Mouse (Mus musculus) spleen, postnatal 10 days (tissue): ENCODE results near the gene 2510039O18Rik.

Source experiments
- DNase-seq, 2 experiments: peaks; one replicate each; pipeline ENCODE4 v3.0.0; 2021 to 2022; ENCODE audit warnings: low spot score in 2 of 2

The 2510039O18Rik gene

DNA sequence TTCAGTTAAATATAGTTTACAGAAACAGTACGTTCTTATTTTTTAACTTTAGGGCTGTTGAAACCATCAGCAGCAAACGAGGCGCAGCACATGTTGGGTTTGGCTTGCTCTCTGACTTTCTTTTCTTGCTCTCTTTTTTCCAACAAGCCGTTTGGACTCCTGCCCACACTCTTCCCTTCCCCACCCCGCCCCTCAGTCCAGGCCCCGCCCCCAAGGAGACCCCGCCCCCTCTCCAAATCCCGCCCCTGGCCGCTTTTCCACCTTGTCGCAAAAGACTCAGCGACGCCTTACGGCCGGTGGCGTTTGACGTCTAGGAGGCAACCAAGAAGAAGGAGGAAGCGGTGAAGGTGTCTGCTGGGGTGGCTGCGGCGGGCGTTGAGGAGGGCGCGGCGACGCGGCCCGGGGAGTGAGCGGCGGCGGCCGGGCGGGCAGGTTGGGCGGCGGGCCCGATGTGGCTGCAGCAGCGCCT is at the start of gene 2510039O18Rik:
Gene 2510039O18Rik (plus strand): TSS at position 320 of the 469 bp plus-strand sequence.
- DNase-seq, result peak; percentile 83 to 93

DNA sequence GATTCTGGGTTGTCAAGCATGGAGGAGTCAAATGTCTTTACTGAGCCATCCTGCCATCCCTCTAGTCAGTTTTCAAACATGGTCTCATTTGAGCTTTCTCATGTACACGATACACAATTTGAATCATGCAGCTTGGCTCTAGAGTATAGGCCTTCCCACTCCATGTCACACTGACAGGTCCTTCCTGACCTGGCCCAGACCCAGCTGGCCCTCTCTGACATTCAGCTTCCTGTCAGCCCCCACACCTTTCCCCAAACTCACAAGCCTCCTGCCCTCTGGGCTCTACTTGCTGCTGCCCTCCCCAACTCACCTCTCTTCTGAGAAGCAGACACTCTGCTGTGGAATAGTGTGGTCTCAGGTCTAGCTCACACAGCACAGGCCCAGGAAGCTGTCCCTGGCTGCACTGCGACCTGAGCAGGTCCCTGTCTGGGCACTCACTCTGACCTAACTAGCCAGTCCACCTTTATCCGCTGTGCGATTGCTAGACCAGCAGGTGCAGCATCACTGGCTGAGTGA is 44.8 kb upstream of the 2510039O18Rik start:
- no peak for DNase-seq

- DNase-seq, result no peak
Measured at GRCm38 (mm10) chr4:147896411-147896810, 44.3 kb upstream of the 2510039O18Rik start.

GRCm38 (mm10) chr4:147897348-147897747 is 43.3 kb upstream of the 2510039O18Rik start:
- no peak for DNase-seq

DNA sequence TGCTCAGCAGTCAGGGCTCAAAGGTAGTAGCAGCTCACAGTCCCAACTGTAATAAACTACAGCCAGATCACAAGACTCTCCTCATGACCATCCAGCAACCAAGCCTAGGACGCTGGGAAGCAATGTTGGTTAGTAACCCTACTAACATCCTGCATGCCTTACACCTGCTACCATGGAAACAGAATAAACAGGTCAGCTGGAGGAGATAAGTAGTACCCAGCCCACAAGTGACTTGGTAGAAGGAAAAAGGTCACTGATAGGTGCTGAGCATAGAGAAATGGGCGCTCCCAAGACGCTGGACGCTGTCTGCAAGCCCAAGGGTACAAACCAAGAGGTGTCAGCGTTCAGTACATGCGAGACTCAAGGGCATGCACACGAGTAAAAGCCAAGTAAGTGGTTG is 40.2 kb upstream of the 2510039O18Rik start:
- no peak for DNase-seq

- DNase-seq, result no peak
Measured at GRCm38 (mm10) chr4:147902906-147903500, 37.7 kb upstream of the 2510039O18Rik start.

- DNase-seq, result no peak
Measured at GRCm38 (mm10) chr4:147903601-147904000, 37.1 kb upstream of the 2510039O18Rik start.

GRCm38 (mm10) chr4:147904313-147905089 is 36.2 kb upstream of the 2510039O18Rik start, which contains the start of gene Mfn2:
TSS of gene Mfn2 (minus strand) at chr4:147904704.
- peak; percentile 92 for DNase-seq

- DNase-seq, result no peak
Measured at GRCm38 (mm10) chr4:147905090-147905659, 35.5 kb upstream of the 2510039O18Rik start.

DNA sequence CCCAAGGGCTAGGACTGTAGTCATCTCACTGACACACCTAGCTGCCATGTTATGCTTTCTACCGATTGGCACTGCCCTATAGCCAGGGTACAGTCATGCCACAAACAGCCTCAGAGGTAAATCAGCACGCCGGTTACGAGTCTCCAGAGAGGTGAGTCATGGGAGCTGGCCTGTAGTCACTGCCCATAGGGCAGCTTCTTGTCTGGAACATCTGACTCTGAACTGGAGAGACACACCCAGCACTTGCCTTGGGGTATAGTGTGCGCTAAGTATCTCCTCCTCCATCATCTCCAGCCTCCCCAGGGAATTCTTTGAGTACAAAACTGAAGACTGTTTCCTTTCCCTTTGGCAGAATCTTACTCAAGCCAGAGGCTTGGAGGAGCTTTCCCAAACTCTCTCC is 34.5 kb upstream of the 2510039O18Rik start:
- DNase-seq, result no peak

- DNase-seq, result no peak
Measured at GRCm38 (mm10) chr4:147909486-147909885, 31.2 kb upstream of the 2510039O18Rik start.

DNA sequence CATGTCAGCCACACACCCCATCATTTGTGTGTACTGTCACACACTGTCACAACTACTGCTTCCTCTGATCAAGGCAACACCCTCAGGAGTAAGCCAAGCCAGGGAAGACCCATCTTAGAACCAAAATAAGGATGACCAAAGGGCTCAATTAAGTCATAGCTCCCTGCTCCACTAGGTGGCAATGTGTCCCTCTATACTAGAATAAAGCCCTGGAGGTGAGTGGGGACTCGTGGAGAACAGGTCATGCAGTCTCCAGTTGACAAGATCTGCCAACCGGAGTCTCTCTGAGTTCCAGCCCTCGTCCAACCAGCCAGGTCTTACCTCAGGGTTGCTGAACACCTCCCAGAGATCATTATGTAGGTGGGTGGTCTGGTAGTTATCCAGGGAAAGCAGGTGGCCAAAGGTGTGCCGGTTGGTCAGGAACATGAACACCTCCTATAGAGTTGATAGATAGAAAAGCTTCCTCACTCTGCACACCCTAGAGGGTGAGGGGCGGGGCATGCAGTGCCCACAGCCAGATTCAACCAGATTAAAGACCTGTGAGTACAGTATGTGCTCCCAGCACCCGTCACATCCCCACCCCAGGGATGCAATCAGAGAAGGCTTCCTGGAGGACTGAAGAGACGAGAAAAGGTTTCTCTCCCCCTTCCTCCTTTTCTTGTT is 22.1 kb upstream of the 2510039O18Rik start:
- DNase-seq, result peak in 1 of 2 experiments; percentile 60

DNA sequence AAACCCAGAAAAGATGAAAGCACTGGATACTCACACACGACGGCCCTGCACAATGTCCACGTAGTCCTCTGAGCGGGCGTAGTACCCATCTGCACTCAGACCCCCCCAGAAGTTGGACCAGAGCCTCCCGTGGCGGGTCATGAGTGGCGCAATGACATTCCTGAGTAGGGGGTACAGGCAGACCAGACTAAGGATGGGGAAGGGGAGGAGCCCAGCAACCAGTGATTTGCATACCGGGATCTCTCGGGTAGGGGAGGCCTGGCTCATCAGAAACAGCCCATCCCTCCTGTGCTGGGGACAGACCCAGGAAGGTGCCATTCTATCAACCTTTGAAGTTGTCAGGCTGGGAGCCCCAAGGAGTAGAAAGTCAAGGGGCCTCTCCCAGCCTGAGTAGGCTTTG is 19.7 kb upstream of the 2510039O18Rik start:
- no peak for DNase-seq

GRCm38 (mm10) chr4:147922341-147922740 is 18.4 kb upstream of the 2510039O18Rik start:
- DNase-seq, result no peak

DNA sequence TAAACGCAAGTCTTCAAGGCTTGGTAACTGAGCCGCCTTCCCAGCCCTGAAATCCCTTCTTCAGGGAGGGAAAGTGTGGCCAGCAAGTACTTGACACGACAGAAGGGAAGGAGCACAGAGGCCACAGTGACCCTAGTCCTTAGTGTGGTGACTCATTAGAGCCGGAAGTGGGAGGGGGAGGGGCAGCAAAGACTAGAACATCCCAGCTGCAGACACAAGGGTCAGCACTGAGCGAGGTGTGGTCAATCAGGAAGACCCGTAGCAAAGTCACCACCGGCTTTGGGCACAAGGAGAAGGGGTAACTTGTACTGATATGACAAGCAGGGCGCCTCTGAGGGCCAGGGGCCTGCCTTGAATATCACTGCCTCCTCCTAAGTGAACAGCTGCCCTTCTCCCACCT is 13.0 kb upstream of the 2510039O18Rik start:
- peak in 1 of 2 experiments; percentile 42 for DNase-seq

GRCm38 (mm10) chr4:147928136-147928535 is 12.6 kb upstream of the 2510039O18Rik start:
- no peak for DNase-seq

DNA sequence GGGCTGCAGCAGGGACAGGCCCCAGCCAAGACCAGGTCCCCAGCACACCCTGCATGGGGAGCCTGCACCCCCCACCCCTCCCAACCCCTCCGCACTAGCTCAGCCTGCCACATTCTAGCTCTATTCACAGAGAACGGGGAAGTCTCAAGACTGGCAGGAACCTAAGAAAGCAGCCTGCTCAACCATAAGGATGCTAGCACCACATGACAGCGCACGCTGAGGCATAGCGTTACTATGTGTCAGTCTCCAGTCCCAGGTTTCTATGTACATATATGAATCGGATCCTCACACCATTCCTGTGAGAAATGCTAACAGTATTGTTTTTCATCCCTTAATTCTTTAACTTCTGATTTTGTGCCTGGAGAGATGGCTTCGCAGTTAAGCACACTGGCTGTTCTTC is 12.2 kb upstream of the 2510039O18Rik start:
- DNase-seq, result no peak

DNA sequence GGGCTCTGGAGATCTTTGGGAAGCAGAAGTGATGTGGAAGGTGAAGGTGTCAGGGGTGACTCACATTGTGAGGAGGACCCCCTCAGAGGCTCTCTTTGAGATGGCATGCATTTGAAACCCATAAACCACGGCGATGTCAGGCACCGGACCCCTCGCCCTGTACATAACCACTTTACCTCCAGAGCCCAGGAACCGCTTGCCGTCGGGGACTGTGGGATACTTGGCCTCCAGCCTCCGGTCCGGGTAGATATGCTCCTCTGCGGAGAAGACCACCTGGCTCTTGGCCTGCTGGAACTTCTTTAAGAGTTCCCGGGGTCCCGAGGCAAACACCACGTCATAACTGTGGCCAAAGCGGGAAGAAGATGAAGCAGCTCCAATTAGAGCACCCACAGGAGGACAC is 9.7 kb upstream of the 2510039O18Rik start:
- DNase-seq, result no peak

DNA sequence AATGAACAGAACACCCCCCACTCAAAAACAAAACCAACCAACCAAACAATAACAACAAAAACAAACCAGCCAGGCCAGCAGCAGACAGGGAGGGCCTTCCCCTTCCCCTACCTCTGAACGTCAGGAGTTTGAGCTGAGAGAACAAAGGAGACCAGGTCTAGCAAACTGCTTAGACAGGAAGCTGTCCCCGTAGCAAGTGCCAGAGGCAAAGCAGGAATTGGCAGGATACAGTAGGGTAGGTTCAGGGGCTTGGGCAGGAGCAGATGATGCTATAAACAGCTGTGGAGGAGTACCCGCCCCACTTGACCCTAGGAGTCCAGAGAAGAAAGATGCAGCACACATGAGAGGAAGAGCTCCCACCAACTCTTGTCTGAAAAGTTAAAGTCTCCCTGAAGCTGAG is 6.6 kb upstream of the 2510039O18Rik start:
- DNase-seq, result no peak

GRCm38 (mm10) chr4:147934611-147935010 is 6.1 kb upstream of the 2510039O18Rik start:
- DNase-seq, result no peak

DNA sequence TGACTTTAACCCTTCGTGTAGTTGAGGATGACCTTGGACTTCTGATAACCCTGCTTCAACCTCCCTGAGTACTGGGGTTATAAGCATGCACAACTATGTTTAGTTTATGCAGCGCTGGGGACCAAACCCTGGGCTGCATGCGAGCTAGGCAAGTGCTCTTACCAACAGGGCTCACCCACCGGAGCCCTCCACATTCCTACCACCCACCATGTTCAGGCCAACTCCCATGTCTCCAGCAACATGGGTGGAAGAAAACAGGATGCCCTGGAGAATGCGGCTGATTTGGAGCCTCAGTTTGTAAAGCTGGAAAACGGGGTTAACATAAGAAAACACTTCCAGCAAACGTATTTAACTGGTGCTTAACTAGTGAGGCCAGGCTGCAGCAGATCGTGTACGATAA is 4.8 kb upstream of the 2510039O18Rik start:
- no peak for DNase-seq
